Mouse (Mus musculus) brain, embryonic 14.5 days (tissue): ENCODE data around the gene Gstk1. TPM values are rescaled to one million over a fixed set of nuclear protein-coding genes. Genes with fewer than 3 reads are reported as not detected.
A peak's percentile ranks its signal among the peaks of the same experiment; 100 is the strongest.

ENCODE experiments used
- DNase-seq: peaks from one replicate; pipeline ENCODE4 v3.0.0-alpha.2; 2011; ENCODE audit warnings: low read depth
- CTCF ChIP-seq: fragments of 200-500 bp; IDR thresholded peaks from 2 replicates; pipeline ENCODE4 v1.5.1; 2012; ENCODE audit warnings: inconsistent platforms, mild to moderate bottlenecking, moderate library complexity, borderline replicate concordance; ENCODE audit not compliant: insufficient read depth, insufficient read length; ENCODE audit errors: extremely low read depth
- POLR2A ChIP-seq: fragments of 200-500 bp; IDR thresholded peaks from 2 replicates; pipeline ENCODE4 v1.6.1; 2012; ENCODE audit warnings: mild to moderate bottlenecking, inconsistent platforms, borderline replicate concordance; ENCODE audit not compliant: poor library complexity, insufficient read depth, insufficient read length, severe bottlenecking; ENCODE audit errors: extremely low read depth
- polyA plus RNA-seq: library from polyadenylated mRNA; depleted of rRNA; stranded (reverse); fragments of >200 nt; gene quantifications from 2 replicates; pipeline ENCODE4 v1.2.3, GENCODE M21; 2012; rRNA removed

Gene Gstk1
- polyA plus RNA-seq, 1 experiment: 6.7 TPM

DNA sequence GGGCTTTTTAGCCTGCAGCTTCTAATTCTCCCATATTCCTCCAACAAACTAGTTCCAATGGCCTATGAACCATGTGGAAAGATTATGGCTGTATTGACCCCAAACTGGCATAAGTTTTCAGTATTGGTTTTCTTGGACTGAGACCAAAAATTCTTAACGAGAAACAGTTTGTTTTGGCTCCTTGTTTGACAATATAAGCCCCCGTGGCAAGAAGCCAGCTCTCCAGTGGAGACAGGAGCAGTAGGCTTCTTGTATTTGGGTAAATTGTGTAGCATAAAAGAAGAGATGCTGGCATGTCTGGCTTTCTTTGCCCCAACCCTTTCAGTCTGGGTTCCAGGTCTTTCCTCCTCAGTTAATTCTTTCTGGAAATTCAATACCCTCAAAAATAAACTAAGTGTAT, 30.4 kb downstream of the Gstk1 start:
- peak; percentile 59 for DNase-seq
- TF ChIP-seq POLR2A (no peak), CTCF (no peak)

DNA sequence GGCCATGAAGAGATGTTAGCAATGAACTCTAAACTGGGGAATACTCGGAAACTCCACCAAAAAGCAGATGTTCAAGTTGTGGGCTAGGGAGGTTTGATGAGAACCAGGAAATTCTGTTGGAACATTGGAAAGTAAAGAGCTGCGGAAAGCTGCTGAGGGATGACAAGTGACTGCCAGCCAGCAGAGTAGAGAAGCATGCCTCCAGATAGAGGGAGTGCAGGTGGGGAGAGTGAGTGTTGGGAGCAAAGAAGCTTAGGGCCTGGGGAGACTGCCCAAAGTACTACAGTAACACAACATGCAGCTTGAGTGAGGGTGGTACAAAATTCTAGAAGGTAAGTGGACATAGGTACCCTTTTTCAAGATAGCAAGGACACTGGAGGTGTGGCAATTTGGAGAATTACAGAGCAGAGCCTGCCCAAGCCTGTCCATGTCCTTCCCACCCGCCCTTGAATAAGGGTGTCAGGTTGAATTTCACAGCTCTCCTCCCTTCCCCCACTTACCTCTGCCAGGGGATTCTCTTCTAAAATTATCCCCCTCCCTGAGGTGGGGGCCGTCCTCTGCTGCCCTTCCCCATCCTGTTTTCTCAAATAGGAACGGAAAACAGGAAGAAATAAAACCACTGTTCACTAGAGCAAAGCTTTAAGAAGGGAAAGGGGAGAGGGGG, 37.3 kb downstream of the Gstk1 start:
- TF ChIP-seq CTCF (no peak), POLR2A (no peak)
- no peak for DNase-seq

DNA sequence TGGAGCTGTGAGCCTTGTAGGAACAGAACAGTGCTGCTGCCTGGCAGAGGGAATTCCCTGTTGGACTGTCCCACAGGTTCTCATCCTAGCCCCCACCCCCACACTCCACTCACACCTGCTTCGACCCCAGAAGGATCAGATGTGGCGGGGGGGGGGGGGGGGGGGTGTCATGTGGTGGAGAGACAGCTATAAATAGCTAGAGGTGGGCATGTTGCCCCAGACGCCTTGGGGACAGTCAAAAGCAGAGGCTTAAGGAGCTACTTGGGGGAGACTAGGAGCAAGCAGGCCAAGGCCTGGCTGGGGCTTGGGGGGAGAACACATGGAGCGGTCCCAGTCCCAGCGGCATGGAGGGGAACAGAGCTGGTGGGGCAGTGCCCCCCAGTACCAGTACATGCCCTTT, 40.7 kb downstream of the Gstk1 start, which contains the start of gene Clcn1:
Gene Clcn1, plus strand, starts transcription at position 238 of the 400 bp plus-strand sequence.
- DNase-seq: no peak
- no peak for TF ChIP-seq CTCF
- no peak for TF ChIP-seq POLR2A

DNA sequence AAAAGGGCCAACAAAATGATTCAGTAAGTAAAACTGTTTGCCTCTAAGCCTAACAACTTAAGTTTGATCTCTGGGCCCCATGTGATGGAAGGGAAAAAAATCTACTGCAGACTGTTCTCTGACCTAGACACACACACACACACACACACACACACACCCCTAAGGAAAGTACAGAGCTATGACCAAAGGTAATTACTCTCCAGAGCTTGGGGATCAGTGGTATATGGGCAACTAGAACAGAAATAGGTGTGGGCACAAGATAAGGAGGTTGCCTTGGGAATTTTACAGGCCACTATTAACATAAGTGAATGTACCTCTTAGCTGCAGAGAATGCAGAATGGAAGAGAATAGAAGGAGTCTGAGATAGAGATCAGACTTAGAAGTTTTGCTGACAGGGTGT, 41.8 kb downstream of the Gstk1 start:
- TF ChIP-seq POLR2A: no peak
- TF ChIP-seq CTCF: no peak
- no peak for DNase-seq

DNA sequence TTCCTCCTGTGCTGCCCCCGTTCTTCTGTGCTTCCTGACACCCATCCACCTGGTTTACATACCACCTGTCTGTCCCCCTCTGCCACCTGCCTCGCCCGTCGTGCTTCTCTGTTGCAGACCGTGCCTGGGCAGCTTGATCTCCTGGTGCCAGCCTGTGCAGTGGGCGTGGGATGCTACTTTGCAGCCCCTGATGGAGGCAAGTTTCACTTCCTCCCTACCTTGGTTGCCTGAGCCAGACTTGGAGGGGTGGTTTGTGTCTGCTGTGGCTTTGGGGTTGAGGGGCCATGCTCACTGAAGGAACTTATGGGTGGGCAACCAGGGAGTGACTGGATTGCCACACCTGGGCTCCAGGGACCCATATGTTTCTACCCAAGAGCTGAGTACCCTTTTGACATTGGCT, 47.6 kb downstream of the Gstk1 start:
- TF ChIP-seq CTCF (no peak), POLR2A (no peak)

DNA sequence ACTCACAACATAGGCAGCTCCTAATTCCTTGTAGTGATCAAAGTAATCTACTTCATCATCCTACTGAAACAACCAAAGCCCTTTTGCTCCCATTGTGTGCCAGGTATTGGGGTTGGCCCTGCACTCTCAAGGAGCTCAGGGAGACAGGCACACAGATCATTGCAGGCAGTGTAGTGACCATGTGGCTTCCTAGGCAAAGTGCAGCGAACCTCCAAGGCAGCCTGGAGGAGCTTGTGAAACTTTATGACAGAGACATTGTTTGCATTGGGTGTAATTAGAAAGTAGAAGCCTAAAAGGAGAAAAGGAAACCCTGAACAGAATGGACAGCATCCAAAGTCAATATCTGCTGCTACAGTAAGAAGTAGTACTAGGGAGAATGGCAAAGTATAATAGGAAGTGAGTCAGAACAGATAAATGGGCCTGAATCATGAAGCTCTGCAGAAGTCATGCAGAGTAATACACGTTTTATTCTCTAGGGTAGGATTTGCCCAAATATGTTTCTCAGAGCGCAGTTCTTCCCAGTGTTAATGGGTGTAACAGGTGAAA, 49.9 kb downstream of the Gstk1 start:
- DNase-seq: no peak
- TF ChIP-seq POLR2A (no peak), CTCF (no peak)

More for the DNA sequence above, 47.6 kb downstream of the Gstk1 start:
- no peak for DNase-seq

DNA sequence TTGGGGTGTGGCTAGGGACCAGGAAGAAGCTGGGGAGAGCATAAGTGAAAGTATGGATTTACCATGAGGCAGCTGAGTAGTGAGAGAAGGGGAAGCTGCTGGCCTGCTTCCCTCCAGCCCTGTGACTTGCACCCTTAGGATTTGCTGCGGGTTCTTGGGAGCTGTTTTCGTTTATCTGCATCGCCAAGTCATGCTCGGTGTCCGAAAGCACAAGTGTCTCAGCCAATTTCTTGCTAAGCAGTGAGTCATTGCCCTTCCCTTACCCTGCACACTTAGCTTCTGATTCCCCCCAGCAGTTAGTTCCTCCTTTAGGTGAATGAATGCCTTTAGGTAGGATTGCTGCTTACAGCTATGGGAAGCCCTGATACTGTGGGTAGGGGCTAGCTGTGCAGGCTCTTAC, 53.6 kb downstream of the Gstk1 start:
- DNase-seq: no peak
- TF ChIP-seq CTCF (no peak), POLR2A (no peak)

Other genes starting within 250 kb of the Gstk1 start
- not detected in 2 replicates for gene Sva, start 207.5 kb upstream of the Gstk1 start, polyA plus RNA-seq
- gene Tas2r139, start 105.0 kb upstream of the Gstk1 start, polyA plus RNA-seq: not detected in 2 replicates
- not detected in 2 replicates for gene Tas2r144, start 30.6 kb upstream of the Gstk1 start, polyA plus RNA-seq
- 0.14 TPM in 1 of 2 replicates, not detected in the other for gene Tmem139, start 16.0 kb downstream of the Gstk1 start, polyA plus RNA-seq
- gene Casp2, start 19.1 kb downstream of the Gstk1 start, polyA plus RNA-seq: 76.1 and 101 TPM in 2 replicates
- gene Clcn1, start 40.8 kb downstream of the Gstk1 start, polyA plus RNA-seq: 11.0 and 12.0 TPM in 2 replicates
- 30.9 and 37.9 TPM in 2 replicates for gene Fam131b, start 78.7 kb downstream of the Gstk1 start, polyA plus RNA-seq
- gene Zyx, start 103.7 kb downstream of the Gstk1 start, polyA plus RNA-seq: 59.5 and 76.3 TPM in 2 replicates
- gene Epha1, start 127.3 kb downstream of the Gstk1 start, polyA plus RNA-seq: 1.2 and 1.3 TPM in 2 replicates
- gene Tas2r143, start 154.3 kb downstream of the Gstk1 start, polyA plus RNA-seq: 0.16 and 0.29 TPM in 2 replicates
- 0.07 TPM in 1 of 2 replicates, not detected in the other for gene Tas2r135, start 159.5 kb downstream of the Gstk1 start, polyA plus RNA-seq
- 0.10 TPM in 1 of 2 replicates, not detected in the other for gene Tas2r126, start 188.6 kb downstream of the Gstk1 start, polyA plus RNA-seq
- not detected in 2 replicates for gene Olfr458, start 219.3 kb downstream of the Gstk1 start, polyA plus RNA-seq
- gene Olfr457, start 230.4 kb downstream of the Gstk1 start, polyA plus RNA-seq: not detected in 2 replicates
- not detected in 2 replicates for gene Olfr456, start 241.3 kb downstream of the Gstk1 start, polyA plus RNA-seq